Mouse (Mus musculus) layer of hippocampus, adult 9-10 months (tissue): ENCODE results near the gene Amer3.
"Not testable (repeated sequence)": the region's sequence is repeated elsewhere in the genome, so short reads cannot be mapped to it uniquely, and the experiment has no call there.

ENCODE experiments used
- DNase-seq: peaks from one replicate; pipeline ENCODE4 v3.0.0; 2022; ENCODE audit warnings: low spot score

Gene Amer3

GRCm38 (mm10) chr1:34601323-34602047 lies 22.0 kb downstream of the Amer3 start:
- DNase-seq = no peak

GRCm38 (mm10) chr1:34602363-34602762 lies 22.9 kb downstream of the Amer3 start:
- peak; percentile 50 for DNase-seq

- no peak for DNase-seq
These were observed 34.3 kb downstream of the Amer3 start for GRCm38 (mm10) chr1:34613801-34614200.

GRCm38 (mm10) chr1:34620116-34620515 lies 40.7 kb downstream of the Amer3 start:
- DNase-seq = not testable (repeated sequence)

- DNase-seq = not testable (repeated sequence)
These were observed 41.3 kb downstream of the Amer3 start for GRCm38 (mm10) chr1:34620761-34621160.

GRCm38 (mm10) chr1:34635711-34636110 lies 56.3 kb downstream of the Amer3 start:
- DNase-seq = no peak
